Mouse (Mus musculus) testis, postnatal 14 days (tissue): ENCODE results near the gene Epb41l1.
A peak's percentile ranks its signal among the peaks of the same experiment; 100 is the strongest.

Experiments used
- DNase-seq: peaks from one replicate; pipeline ENCODE4 v3.0.0; 2021; ENCODE audit warnings: low spot score

Epb41l1 gene

DNA sequence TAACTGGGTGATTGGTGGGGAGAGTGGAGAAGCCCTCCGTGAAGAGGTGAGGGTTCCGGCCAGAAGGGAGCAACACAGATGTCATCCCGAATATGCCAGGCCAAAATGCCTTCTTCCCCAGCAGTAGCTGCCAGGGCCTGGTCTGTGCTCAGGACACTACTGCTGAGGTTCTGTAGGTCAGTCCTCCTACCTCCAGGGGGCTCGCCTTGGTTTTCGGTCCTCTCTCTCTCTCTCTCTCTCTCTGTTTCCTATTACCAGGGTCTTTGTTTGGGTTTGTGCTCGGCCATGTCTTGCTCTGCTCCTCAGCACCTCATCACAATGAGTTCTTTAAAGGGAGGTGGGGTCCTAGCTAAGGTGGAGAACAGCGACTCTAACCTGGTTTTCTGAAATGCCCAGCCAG is 120.3 kb downstream of the Epb41l1 start:
- DNase-seq: no peak

GRCm38 (mm10) chr2:156542410-156542809 is 121.7 kb downstream of the Epb41l1 start:
- DNase-seq: no peak

GRCm38 (mm10) chr2:156543804-156544203 is 123.1 kb downstream of the Epb41l1 start:
- DNase-seq: no peak

DNA sequence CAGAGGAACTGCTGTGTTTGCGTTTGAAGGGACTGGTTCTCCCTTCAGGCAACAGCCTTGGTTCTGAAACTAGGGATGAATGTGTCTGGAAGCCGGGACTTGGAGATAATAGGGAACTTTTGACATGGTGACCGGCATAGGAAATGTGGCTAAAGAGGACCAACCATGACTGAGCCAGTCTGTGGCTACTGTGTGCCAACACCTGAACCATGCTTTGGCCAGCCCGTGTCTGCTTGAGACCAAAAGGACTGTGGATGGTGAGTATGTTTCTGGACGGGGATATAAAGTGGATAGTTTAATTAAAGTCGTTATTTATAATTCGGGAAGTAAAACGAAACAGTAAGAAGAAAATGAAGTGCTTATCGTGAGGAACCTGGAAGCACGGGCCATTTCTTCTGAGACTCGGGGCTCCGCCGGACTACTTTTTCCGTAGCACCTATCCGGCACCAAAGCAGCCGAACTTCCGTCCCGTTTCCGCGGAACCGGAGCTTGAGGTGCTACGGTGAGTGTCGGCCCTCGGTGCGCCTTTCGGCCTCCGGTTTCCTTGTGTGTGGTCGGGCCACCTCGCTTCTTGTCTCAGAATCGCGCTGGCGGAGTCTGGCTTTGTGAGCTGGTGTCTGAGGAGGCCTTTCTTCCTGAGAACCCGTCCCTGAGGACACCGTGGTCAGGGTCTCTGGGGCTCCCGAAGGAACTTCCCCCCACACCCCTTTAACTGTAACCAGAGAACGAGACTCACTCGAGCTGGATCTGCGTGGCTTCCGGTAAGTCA is 126.6 kb downstream of the Epb41l1 start, which contains the start of gene Aar2:
TSS of gene Aar2 (plus strand) at position 462 of the 769 bp plus-strand sequence.
- DNase-seq: peak; percentile 83

- no peak for DNase-seq
These were observed 131.7 kb downstream of the Epb41l1 start for GRCm38 (mm10) chr2:156552421-156552820.

DNA sequence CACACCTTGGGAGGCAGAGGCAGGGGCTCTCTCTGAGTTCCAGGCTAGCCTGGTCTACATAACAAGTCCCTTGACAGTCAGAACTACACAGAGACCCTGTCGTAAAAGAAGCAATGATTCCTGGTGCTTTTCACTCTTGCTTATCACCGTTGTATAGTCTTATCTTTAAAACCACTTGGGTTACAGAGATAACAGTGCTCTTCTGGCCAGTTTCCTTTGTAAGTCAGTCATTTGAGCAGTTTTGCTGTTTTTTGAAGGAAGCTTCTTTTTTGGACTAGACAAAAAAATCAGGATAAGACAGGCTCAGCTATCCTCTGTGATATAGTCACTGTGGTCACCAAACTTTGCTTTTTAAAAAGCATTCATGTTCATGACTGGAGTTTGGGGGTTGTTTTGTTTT is 141.1 kb downstream of the Epb41l1 start:
- DNase-seq: no peak

- no peak for DNase-seq
These were observed 142.8 kb downstream of the Epb41l1 start for GRCm38 (mm10) chr2:156563557-156563956.

DNA sequence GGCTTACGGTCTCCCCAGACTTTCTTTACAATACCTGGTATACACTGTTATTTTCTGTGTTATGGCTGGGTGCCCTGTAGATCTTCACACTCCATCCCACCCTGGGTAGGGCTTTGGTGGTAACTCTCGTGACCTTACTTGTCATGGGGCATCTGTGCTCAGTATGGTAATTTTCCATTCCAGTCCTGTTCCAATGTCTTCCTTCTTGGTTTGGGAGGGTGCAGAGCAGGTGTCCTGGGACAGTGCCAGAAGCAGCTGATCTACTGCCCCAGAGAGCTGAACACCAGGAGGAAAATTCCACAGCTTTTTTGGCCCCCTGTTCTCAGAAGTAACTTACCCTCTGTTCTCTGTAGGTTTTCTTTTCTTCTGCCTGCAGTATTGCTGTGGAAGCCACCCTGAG is 145.8 kb downstream of the Epb41l1 start:
- DNase-seq: no peak

GRCm38 (mm10) chr2:156568647-156569046 is 147.9 kb downstream of the Epb41l1 start:
- no peak for DNase-seq

GRCm38 (mm10) chr2:156569261-156569660 is 148.6 kb downstream of the Epb41l1 start:
- DNase-seq: no peak

DNA sequence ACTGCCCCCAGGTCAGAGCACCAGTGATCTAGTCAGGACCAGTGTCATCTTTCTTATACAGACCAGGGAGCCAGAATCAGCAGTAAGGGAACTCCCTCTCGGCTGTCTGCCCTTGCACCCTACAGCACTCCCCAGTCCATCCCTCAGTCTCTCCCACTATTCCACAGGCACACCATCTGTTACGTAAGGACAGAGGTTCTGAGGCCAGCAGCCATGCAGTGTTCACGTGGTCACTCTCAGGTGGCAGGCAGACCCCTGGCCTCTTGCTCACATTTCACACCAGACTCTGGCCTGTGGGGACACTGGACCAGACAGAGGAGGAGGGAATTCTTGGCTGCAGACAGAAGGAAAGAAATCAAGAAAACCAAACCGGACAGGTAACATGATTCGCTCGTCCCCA is 150.8 kb downstream of the Epb41l1 start:
- DNase-seq: no peak

- DNase-seq: no peak
These were observed 156.3 kb downstream of the Epb41l1 start for GRCm38 (mm10) chr2:156576850-156577587.

- no peak for DNase-seq
These were observed 159.8 kb downstream of the Epb41l1 start for GRCm38 (mm10) chr2:156580507-156580906.

- DNase-seq: no peak
These were observed 160.5 kb downstream of the Epb41l1 start for GRCm38 (mm10) chr2:156581244-156581643.

DNA sequence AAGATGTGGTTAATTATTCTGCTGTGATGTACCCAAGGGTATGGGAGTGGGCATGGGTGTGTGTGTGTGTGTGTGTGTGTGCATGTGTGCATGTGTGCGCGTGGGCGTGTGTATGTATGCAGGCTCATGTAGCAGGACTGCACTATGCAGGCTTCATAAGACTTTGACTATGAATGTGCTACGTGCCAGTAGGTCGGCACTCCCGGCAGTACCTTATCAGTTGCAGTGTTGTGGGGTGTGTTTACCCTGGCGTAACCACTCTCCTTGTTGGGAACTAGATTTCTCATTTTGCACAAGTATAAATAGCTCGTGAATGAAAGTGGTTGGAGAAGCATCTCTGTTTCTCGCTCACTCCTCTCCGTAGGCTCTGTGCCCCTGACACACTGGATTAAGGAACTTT is 162.2 kb downstream of the Epb41l1 start:
- no peak for DNase-seq

DNA sequence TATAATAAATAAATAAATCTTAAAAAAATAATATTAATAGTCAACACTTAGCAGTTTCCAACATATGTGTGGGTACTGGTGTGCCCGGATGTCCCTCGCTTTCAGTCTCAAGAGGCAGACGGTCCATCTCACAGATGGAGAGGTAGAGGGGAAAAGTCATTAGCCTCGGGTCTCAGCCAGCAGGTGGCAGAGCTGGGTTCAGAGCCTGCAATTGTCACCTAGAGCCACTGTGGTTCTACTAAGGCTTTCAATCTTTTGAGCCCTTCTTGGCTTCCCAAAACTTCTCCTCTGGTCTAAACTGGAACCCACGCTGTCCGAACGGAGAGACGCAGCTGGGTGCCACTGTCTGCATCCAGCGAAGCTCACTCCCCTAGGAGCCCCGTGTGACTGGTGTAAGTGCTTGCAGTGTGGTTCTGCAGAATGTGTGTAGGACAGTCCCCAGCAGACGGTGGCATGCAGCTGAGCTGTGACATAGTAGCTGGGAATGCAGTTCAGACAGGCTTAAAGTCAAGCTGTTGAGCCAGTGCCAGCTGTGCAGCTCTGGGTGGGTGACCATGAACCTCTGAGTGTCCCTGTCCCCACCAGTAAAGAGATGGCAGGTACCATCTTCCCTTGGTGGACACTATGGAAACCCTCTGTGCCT is 163.6 kb downstream of the Epb41l1 start:
- DNase-seq: no peak

- DNase-seq: no peak
These were observed 164.2 kb downstream of the Epb41l1 start for GRCm38 (mm10) chr2:156584797-156585471.

- no peak for DNase-seq
These were observed 168.8 kb downstream of the Epb41l1 start for GRCm38 (mm10) chr2:156589481-156589880.
